Mouse (Mus musculus) hindbrain, embryonic 14.5 days (tissue): ENCODE measurements around the gene Osbpl2. TPM values are rescaled to one million over a fixed set of nuclear protein-coding genes. Genes with fewer than 3 reads are reported as not detected.

Experiments
- microRNA-seq: library from miRNA; unstranded; fragments of <30 nt; microRNA quantifications from one replicate; pipeline ENCODE4, GENCODE M21; 2016
- polyA plus RNA-seq: library from polyadenylated mRNA; unstranded; fragments of >200 nt; fragmentation: Nextera tagmentation; extraction: Ambion mirVana; gene quantifications from 2 replicates; pipeline ENCODE4 v1.2.1, GENCODE M21; 2014

Osbpl2 gene
- polyA plus RNA-seq, 1 experiment from 2014 or later = 73.1 TPM

Small RNA genes within 50 kb of the gene (microRNA-seq; reads per million reads assigned to microRNA genes)
- gene Mir7005 = not detected

Other genes starting within 250 kb of the Osbpl2 start
- gene Taf4, start 142.7 kb upstream of the Osbpl2 start, polyA plus RNA-seq = 4.4 and 4.9 TPM in 2 replicates
- gene Lsm14b, start 94.3 kb upstream of the Osbpl2 start, polyA plus RNA-seq = 16.1 and 16.9 TPM in 2 replicates
- 515 and 631 TPM in 2 replicates for gene Psma7, start 76.9 kb upstream of the Osbpl2 start, polyA plus RNA-seq
- gene Ss18l1, start 76.8 kb upstream of the Osbpl2 start, polyA plus RNA-seq = 54.2 and 57.2 TPM in 2 replicates
- 29.4 and 30.2 TPM in 2 replicates for gene Mtg2, start 48.7 kb upstream of the Osbpl2 start, polyA plus RNA-seq
- gene Hrh3, start 14.8 kb upstream of the Osbpl2 start, polyA plus RNA-seq = 1.4 and 1.7 TPM in 2 replicates
- gene Adrm1, start 52.2 kb downstream of the Osbpl2 start, polyA plus RNA-seq = 148 and 149 TPM in 2 replicates
- 2.6 and 2.9 TPM in 2 replicates for gene Lama5, start 106.6 kb downstream of the Osbpl2 start, polyA plus RNA-seq
- gene Rps21, start 138.1 kb downstream of the Osbpl2 start, polyA plus RNA-seq = 372 and 509 TPM in 2 replicates
- gene Cables2, start 154.2 kb downstream of the Osbpl2 start, polyA plus RNA-seq = 40.6 and 40.9 TPM in 2 replicates
- not detected in 2 replicates for gene Rbbp8nl, start 170.6 kb downstream of the Osbpl2 start, polyA plus RNA-seq
- gene Gata5, start 215.4 kb downstream of the Osbpl2 start, polyA plus RNA-seq = 0.05 TPM in 1 of 2 replicates, not detected in the other